Mouse (Mus musculus) testis, adult 2 months (tissue): Measurements from ENCODE around the gene Gm45521. TPM values are rescaled to one million over a fixed set of nuclear protein-coding genes. Genes with fewer than 3 reads are reported as not detected.
"Not testable (repeated sequence)": the region's sequence is repeated elsewhere in the genome, so short reads cannot be mapped to it uniquely, and the experiment has no call there.

Experiments
- H3K27ac ChIP-seq: fragments of 200-500 bp; 2 replicates; pipeline ENCODE4 v1.5.1; 2012; ENCODE audit warnings: low read depth, low read length; ENCODE audit not compliant: control insufficient read depth, insufficient read depth
- H3K27me3 ChIP-seq: fragments of 200-500 bp; 2 replicates; pipeline ENCODE4 v1.6.1; 2012; ENCODE audit warnings: mild to moderate bottlenecking, low read length, moderate library complexity; ENCODE audit not compliant: control insufficient read depth, insufficient read depth
- H3K36me3 ChIP-seq: fragments of 200-500 bp; 2 replicates; pipeline ENCODE4 v1.6.1; 2012; ENCODE audit warnings: mild to moderate bottlenecking, low read length; ENCODE audit not compliant: control insufficient read depth, insufficient read depth
- H3K4me1 ChIP-seq: fragments of 200-500 bp; 2 replicates; pipeline ENCODE4 v1.6.1; 2012; ENCODE audit warnings: low read length; ENCODE audit not compliant: control insufficient read depth, insufficient read depth
- H3K4me3 ChIP-seq: fragments of 200-500 bp; 2 replicates; pipeline ENCODE4 v1.5.1; 2012; ENCODE audit warnings: low read depth, mild to moderate bottlenecking, low read length, moderate library complexity, mixed read lengths; ENCODE audit not compliant: control insufficient read depth
- CTCF ChIP-seq: fragments of 200-500 bp; IDR thresholded peaks from 2 replicates; pipeline ENCODE4 v1.5.1; 2012; ENCODE audit warnings: low read depth, mild to moderate bottlenecking, inconsistent platforms, low read length, moderate library complexity; ENCODE audit not compliant: control insufficient read depth, insufficient read depth, insufficient replicate concordance
- POLR2A ChIP-seq: fragments of 200-500 bp; IDR thresholded peaks from 2 replicates; pipeline ENCODE4 v1.6.1; 2012; ENCODE audit warnings: low read depth, mild to moderate bottlenecking, inconsistent platforms, low read length, moderate library complexity; ENCODE audit not compliant: control insufficient read depth
- polyA plus RNA-seq: library from polyadenylated mRNA; depleted of rRNA; stranded (reverse); fragments of >200 nt; gene quantifications from 2 replicates; pipeline ENCODE4 v1.2.3, GENCODE M21; 2012

Gm45521 gene
- polyA plus RNA-seq, 1 experiment = 3.4 TPM

DNA sequence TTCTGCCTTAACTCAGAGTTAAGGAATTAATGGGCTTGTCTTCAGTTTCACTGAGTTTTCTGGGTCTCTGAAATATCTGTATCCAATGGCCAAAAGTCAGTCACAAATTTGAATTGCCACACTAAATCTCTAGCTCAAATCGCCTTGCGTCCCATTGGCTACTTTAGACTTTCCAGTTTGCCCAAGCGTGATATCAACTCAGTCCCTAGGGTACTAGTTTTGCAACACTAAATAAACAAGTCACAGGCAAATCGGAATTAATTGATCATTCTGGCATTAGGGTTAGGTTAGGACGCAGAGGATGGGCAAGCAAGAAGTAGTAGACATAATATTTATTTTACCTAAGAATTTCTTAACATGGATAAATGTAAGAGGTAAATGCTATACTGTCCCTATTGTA is 43.2 kb downstream of the Gm45521 start:
- Histone ChIP-seq H3K4me3 (no peak overlapping the region), H3K27me3 (no peaks in the 10 kb centered on the region), H3K27ac (no peak overlapping the region), H3K36me3 (no peaks in the 10 kb centered on the region), H3K4me1 (peaks cover 10% of the 10 kb centered on the region)
- no peak for TF ChIP-seq CTCF
- no peak for TF ChIP-seq POLR2A

DNA sequence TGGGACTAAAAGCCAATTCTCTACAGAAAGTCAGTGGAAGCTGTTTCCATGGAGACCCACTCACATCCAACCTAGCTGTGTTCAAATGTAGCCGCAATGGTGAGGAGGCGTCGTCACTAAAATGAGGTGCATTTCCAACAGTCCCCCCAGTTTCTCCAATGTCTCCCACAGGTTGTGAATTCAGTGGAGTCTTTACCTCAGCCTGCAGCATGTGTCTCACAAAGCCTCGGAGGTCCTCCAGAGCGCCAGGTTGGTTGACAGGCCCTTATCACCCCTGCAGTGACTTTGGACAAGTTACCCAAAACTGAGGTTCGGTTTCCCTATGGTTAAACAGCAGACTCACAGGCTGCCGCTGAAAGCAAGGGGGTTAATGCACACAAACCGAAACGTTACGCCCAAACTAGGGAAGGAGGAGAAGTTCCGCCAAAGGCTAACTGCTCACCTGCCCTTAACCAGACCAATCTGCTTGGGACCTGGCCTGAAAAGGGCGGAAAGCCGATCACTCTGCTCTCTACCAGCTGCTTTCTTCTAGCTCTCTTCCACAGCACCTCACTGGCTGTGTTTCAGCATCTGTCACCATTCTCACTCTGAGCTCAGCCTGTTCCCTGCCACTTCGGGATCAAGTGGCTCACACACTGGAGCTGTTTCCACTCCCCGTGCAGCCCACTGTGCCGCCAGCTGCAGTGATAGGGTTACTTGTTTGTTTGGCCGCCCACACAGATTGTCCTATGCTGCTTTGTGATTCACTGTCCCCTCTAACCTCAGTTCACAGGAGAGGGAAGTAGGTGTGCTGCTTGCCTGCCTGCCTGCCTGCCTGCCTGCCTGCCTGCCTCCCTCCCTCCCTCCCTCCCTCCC is 44.0 kb downstream of the Gm45521 start:
- Histone ChIP-seq H3K27me3 (no peaks in the 10 kb centered on the region), H3K27ac (no peak overlapping the region), H3K4me1 (peaks cover 10% of the 10 kb centered on the region), H3K4me3 (peak overlapping the region; percentile 44), H3K36me3 (no peaks in the 10 kb centered on the region)
- no peak for TF ChIP-seq CTCF
- TF ChIP-seq POLR2A = no peak

DNA sequence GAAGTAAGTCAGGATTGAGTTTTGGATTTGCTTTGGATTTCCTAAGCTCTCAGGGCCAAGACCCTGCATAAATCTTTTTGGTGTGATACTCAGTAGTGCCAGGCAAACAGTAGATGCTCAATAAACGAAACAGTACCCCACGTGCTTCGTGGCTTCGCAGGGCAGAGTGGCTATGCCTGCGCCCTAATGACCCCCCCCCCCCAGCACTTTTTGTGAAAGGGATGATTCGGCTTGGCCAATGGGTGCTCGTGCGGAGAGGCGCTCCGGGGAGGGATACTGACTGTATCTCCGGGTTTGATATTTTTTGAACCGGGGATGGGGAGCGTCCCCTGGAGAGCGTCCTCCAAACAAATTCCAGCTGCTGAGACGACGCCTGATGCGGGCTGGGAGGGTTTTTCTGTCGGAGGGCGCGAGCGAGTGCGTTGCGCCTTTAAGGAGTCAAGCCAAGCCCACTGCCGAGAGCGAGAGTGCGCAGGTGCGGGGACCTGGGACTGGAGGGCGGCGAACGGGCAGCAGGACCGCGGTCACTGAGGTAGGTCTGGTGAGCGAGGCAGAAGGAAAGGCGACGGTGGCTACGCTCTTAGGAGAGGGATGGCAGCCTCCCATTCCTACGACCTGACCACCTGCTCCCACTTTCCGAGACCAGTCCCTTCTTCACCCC is 45.5 kb downstream of the Gm45521 start, which contains the start of gene Abhd6:
TSS of gene Abhd6 (plus strand) at position 471 of the 661 bp plus-strand sequence.
- peak; percentile 66; the same call in 1 of the 2 replicates for TF ChIP-seq POLR2A
- TF ChIP-seq CTCF = no peak
- H3K4me3 ChIP-seq = peak within 1 kb of the TSS; percentile 88
- no peaks in the 10 kb centered on the region for H3K27me3 ChIP-seq
- peaks cover 14% of the 10 kb centered on the region for H3K4me1 ChIP-seq
- H3K27ac ChIP-seq = peak within 1 kb of the TSS; percentile 55
- H3K36me3 ChIP-seq = no peaks in the 10 kb centered on the region

DNA sequence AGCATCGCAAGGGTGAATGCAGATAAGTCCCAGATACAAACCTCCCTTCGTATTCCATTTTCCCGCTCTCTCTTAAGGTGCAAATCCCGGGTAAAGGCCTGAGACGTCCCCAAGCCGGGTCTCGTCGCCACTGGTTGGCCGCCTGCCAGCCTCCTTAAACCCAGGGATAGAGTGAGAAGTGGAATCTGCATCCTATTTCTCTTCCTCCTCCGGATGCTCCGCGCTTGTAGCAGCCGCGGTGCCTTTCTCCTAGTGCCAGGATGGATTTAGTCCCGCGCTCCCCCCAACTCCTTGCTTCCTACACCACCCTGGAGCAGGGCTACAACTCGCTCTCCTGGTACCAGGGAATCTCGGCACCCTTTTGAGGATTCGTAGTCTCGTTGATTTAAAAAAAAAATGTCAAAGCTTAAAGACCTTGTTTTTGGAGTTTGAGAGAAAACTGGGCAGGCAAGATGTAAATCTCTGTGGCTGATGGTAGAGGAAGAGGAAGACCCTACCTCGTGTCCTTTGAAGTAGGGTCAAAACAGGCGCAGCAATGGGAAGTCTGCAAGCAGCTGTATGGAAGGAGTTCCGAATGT is 46.1 kb downstream of the Gm45521 start:
- Histone ChIP-seq H3K27ac (peak overlapping the region; percentile 55), H3K27me3 (no peaks in the 10 kb centered on the region), H3K4me1 (peaks cover 14% of the 10 kb centered on the region), H3K4me3 (peak overlapping the region; percentile 88), H3K36me3 (no peaks in the 10 kb centered on the region)
- TF ChIP-seq CTCF (no peak), POLR2A (no peak)

DNA sequence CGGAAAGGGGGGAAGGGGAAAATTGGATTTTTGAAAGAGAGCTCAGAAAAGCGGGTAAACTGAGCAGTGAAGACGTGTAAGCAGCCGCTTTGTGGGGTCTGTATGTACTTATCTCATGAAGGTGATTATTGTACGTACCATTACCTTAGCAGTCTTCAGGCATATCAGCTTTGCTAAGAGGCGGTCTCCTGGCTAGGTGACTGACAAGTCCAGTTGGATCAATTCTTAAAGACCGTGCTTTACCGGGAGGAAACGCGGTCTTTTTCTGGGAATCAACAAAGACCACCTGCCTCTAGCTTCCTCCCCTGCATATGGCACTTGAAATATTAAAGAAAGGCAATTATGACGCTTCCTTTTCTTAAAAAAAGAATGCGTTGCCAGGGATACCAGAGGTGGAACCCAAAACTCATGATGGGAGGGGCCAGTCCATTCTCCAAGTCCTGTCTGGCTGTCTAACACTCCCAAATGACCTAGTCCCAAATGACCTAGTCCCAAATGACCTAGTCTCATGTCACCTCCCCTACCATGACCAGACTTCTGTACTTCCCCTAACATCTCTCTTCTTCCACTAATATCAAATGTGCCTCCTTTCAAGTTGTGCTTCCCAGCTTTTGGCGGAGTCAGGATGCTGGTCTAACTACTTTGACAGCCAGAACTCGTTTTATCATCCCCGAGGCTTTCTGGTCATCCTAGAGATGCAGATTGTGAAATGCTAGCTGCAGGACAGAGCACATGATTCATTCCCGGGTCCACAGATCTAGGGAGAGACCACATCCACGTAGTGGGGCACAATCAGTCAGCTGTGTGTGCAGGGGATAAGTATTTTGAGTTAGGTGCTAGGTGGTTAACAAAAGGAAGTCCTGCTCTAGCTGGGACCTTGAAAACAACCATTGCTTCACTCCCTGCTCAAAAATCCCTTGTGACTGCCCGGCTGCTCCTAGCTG is 46.9 kb downstream of the Gm45521 start:
- no peak for TF ChIP-seq CTCF
- TF ChIP-seq POLR2A = no peak
- Histone ChIP-seq H3K36me3 (no peaks in the 10 kb centered on the region), H3K27me3 (no peaks in the 10 kb centered on the region), H3K4me1 (peaks cover 14% of the 10 kb centered on the region), H3K4me3 (peak overlapping the region; percentile 88), H3K27ac (no peak overlapping the region)

DNA sequence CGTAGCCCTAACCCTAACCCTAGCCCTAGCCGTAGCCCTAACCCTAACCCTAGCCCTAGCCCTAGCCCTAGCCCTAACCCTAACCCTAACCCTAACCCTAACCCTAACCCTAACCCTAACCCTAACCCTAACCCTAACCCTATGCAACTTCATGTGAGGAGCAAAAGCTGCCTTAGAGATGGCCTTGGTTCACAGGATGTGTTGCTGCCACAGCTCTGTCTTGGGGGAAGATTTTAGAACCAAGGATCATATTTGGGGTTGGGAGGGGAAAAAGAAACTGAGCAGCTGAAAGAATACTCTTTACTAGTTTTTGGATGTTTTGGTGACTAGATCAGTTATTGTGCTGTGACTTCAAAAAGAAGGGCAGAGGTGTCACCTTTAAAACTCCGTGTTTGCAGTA is 49.0 kb downstream of the Gm45521 start:
- peaks cover 14% of the 10 kb centered on the region for H3K4me1 ChIP-seq
- H3K27me3 ChIP-seq, H3K4me3 ChIP-seq, H3K36me3 ChIP-seq, H3K27ac ChIP-seq: not testable (repeated sequence)

DNA sequence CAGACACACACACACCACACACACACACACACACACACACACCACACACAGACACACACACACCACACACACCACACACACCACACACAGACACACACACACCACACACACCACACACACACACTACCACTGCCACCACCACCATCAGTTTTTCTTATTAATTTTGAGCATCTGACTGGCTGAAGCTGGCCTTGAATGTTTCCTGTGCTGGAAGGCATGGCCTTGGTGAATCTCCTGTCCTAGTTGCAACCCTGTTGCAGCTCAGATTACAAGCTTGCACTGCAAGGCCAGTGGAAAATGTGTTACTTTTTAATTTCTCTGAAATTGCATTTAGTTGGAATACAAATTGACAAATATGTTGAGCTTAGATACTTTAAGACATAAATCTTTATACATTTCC is 50.0 kb downstream of the Gm45521 start:
- no peak overlapping the region for H3K4me3 ChIP-seq
- H3K36me3 ChIP-seq = no peaks in the 10 kb centered on the region
- TF ChIP-seq POLR2A (no peak), CTCF (no peak)
- no peaks in the 10 kb centered on the region for H3K27me3 ChIP-seq
- peaks cover 14% of the 10 kb centered on the region for H3K4me1 ChIP-seq
- peak overlapping the region; percentile 79 for H3K27ac ChIP-seq
